Mouse (Mus musculus): ENCODE measurements around the gene Rpl27.
"Not testable (repeated sequence)": the region's sequence is repeated elsewhere in the genome, so short reads cannot be mapped to it uniquely, and the experiment has no call there.

Rpl27 gene

GRCm38 (mm10) chr11:101468731-101469130, 26.6 kb downstream of the Rpl27 start:
- DNase-seq = no peak

- no peak for DNase-seq
These were observed 27.1 kb downstream of the Rpl27 start for GRCm38 (mm10) chr11:101469155-101469554.

GRCm38 (mm10) chr11:101470206-101470605, 28.1 kb downstream of the Rpl27 start:
- no peak for DNase-seq

- no peak for DNase-seq
These were observed 29.8 kb downstream of the Rpl27 start for GRCm38 (mm10) chr11:101471926-101472325.

GRCm38 (mm10) chr11:101472336-101472735, 30.2 kb downstream of the Rpl27 start:
- DNase-seq = no peak

- DNase-seq = not testable (repeated sequence)
These were observed 31.6 kb downstream of the Rpl27 start for GRCm38 (mm10) chr11:101473686-101474085.

GRCm38 (mm10) chr11:101474298-101474697, 32.2 kb downstream of the Rpl27 start:
- DNase-seq = no peak

- not testable (repeated sequence) for DNase-seq
These were observed 34.3 kb downstream of the Rpl27 start for GRCm38 (mm10) chr11:101476361-101476760.

GRCm38 (mm10) chr11:101477194-101477551, 35.1 kb downstream of the Rpl27 start:
- no peak for DNase-seq

GRCm38 (mm10) chr11:101477552-101478211, 35.6 kb downstream of the Rpl27 start:
- DNase-seq = no peak

- peak; percentile 34 for DNase-seq
These were observed 37.1 kb downstream of the Rpl27 start for GRCm38 (mm10) chr11:101479171-101479635.

- DNase-seq = no peak
These were observed 38.8 kb downstream of the Rpl27 start for GRCm38 (mm10) chr11:101480912-101481311.

- no peak for DNase-seq
These were observed 41.7 kb downstream of the Rpl27 start for GRCm38 (mm10) chr11:101483804-101484203.

GRCm38 (mm10) chr11:101484245-101484644, 42.1 kb downstream of the Rpl27 start:
- DNase-seq = no peak

- DNase-seq = no peak
These were observed 42.7 kb downstream of the Rpl27 start for GRCm38 (mm10) chr11:101484814-101485213.

- DNase-seq = no peak
These were observed 43.5 kb downstream of the Rpl27 start for GRCm38 (mm10) chr11:101485509-101486028.

GRCm38 (mm10) chr11:101486126-101486525, 44.0 kb downstream of the Rpl27 start:
- DNase-seq = no peak
